Mouse (Mus musculus): ENCODE measurements around the gene Ubash3b. TPM values are rescaled to one million over a fixed set of nuclear protein-coding genes. Genes with fewer than 3 reads are reported as not detected.

The Ubash3b gene
- total RNA-seq, 2 experiments from 2014 or later = 26.7 to 27.0 TPM

GRCm38 (mm10) chr9:41091993-41092392, 69.5 kb downstream of the Ubash3b start:
- H3K27ac ChIP-seq = no peak overlapping the region
- DNase-seq (ENCODE audit: low spot score in 2 of 2) = no peak
- TF ChIP-seq CTCF (conservative IDR thresholded peaks at IDR 0.05) = peak; percentile 18; the same call in 1 of the 2 replicates
- no peak overlapping the region for H3K4me3 ChIP-seq

- no peak for DNase-seq (ENCODE audit: low spot score in 2 of 2)
- Histone ChIP-seq H3K4me3 (no peak overlapping the region), H3K27ac (no peak overlapping the region)
- TF ChIP-seq CTCF (conservative IDR thresholded peaks at IDR 0.05) = no peak
Observed at GRCm38 (mm10) chr9:41091187-41091586, 70.3 kb downstream of the Ubash3b start.

- no peak for DNase-seq (ENCODE audit: low spot score in 2 of 2)
- no peak overlapping the region for H3K4me3 ChIP-seq
- TF ChIP-seq CTCF (conservative IDR thresholded peaks at IDR 0.05) = no peak
- H3K27ac ChIP-seq = no peak overlapping the region
Observed at GRCm38 (mm10) chr9:41087831-41088383, 73.6 kb downstream of the Ubash3b start.

DNA sequence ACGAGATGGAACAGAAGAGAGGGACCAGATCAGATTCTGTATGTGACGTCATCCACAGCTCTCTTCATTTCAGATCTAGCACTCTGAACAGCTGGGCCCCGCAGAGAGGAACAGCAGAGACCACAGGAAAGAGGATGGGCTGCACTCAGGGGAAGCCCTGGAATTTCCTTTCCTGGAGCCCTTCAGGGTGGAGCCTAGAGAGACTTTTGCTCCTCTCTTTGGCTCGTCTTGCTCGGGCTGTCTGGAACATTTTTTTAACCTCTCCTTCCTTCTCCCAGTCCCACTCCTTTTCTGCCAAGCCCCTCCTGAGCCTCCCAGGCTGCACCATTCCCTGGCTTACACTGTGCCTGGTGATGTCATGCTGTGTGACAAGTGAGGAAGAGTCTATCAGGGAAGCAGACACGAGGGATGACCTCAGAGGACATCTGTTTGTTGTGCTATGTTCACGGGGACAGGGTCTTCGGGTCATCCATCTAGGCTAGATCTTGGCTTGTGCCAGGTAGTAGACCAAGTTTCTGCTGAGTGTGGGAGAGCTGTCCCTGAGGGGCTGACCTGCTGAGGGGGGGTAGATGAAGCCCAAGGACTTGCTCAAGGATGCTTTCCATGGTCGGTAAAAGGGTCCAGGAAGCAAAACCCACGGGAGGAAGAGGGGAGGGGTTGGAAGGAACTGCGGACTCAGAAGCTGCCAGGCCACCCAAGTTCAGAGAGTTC, 77.2 kb downstream of the Ubash3b start:
- TF ChIP-seq CTCF (conservative IDR thresholded peaks at IDR 0.05) = no peak
- peak overlapping the region; percentile 67 for H3K27ac ChIP-seq
- no peak overlapping the region for H3K4me3 ChIP-seq
- no peak for DNase-seq (ENCODE audit: low spot score in 2 of 2)

GRCm38 (mm10) chr9:41083386-41084055, 78.0 kb downstream of the Ubash3b start:
- no peak for DNase-seq (ENCODE audit: low spot score in 2 of 2)
- TF ChIP-seq CTCF (conservative IDR thresholded peaks at IDR 0.05) = no peak
- Histone ChIP-seq H3K4me3 (no peak overlapping the region), H3K27ac (peak overlapping the region; percentile 67)

DNA sequence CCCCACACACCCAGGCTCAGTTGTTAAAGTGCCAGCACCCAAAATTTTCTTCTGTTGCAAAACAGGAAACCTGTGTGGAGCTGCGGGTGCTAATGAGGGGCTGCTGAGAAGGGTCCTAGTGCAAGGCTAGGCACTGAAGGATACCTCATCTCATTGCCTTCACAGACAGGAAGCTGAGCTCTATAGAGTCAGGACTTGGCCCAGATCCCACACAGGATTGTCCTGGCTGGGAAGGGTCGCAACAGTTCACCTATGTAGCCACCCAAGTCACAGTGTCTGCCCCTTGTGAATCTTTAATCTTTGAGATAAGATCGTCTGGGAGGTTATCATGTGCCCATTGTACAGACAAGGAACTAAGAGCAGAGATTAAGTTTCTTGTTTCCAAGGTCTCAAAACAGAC, 78.6 kb downstream of the Ubash3b start:
- H3K4me3 ChIP-seq = no peak overlapping the region
- H3K27ac ChIP-seq = no peak overlapping the region
- no peak for DNase-seq (ENCODE audit: low spot score in 2 of 2)
- no peak for TF ChIP-seq CTCF (conservative IDR thresholded peaks at IDR 0.05)

DNA sequence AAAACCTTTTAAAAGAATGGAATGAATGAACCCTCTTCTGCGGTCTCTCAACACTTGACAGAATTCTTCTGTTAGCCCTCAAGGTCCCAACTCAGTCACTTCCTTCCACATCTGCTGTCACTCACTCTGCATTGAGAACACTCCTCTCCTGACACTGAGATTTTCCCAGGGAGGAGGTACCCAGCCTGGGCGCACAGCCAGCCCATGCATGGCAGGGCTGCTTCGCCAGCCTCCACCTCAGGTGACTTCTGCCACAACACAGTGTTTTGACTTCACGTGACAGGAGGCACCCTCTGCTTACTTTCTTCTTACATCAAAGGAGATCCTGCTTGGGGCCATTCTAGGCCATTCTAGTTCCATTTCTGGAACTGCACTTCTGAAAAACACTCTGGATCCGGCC, 80.6 kb downstream of the Ubash3b start:
- no peak for DNase-seq (ENCODE audit: low spot score in 2 of 2)
- no peak for TF ChIP-seq CTCF (conservative IDR thresholded peaks at IDR 0.05)
- Histone ChIP-seq H3K4me3 (no peak overlapping the region), H3K27ac (no peak overlapping the region)

DNA sequence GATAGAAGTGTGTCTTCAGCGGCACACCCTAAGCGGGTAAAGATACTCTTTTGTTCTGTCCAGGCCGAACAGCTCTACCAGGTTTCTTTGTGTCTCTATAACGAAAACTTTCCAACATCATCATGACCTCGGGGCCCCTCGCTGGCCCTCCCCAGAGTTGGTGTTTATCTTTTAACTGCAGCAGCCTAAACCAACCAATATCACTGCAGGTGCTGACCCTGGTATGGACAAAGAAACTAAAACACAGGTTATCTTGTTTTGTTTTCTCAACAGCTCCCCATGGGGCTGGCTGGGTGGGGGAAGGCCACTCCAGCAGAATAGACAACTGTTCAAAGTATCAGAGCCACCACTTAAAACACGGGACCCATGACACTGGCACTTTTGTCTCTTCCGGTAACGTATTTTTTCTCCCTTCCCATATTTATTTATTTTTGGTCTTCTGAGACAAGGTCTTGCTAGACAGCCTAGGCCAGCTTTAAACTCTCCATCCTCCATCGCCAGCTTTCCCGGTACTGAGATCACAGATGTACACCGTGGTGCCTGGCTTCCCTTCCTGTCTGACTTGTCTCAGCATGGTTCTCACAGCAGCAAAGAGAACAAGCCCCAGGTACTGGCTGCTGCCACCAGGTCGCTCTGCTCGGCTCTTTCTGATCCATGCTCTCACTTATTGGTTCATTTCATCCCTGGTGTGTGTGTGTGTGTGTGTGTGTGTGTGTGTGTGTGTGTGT, 81.9 kb downstream of the Ubash3b start:
- Histone ChIP-seq H3K4me3 (no peak overlapping the region), H3K27ac (peak overlapping the region; percentile 75; the same call in 1 of the 2 replicates)
- TF ChIP-seq CTCF (conservative IDR thresholded peaks at IDR 0.05) = no peak
- no peak for DNase-seq (ENCODE audit: low spot score in 2 of 2)

GRCm38 (mm10) chr9:41078198-41078597, 83.3 kb downstream of the Ubash3b start:
- no peak for TF ChIP-seq CTCF (conservative IDR thresholded peaks at IDR 0.05)
- H3K4me3 ChIP-seq = no peak overlapping the region
- H3K27ac ChIP-seq = peak overlapping the region; percentile 75
- DNase-seq (ENCODE audit: low spot score in 2 of 2) = peak; percentile 35 to 38

DNA sequence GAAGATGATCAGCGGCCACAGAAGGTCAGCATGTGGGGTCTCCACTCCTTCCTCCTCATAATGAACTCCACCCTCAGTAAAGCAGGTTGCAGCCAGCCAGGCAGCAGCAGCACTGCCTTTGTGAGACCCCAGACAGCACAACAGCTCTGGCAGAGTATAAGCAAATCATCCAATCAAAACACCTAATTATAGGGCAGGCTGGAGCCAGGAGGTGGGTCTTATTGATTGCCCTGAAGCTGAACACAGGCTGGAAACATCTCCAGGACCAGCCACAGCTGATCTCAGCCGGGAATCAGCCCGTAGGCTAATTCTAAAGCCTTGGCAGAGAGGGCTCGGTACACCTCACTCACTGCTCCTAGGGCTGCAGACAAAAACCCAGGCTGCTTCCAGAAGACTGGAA, 85.3 kb downstream of the Ubash3b start:
- no peak overlapping the region for H3K4me3 ChIP-seq
- no peak for DNase-seq (ENCODE audit: low spot score in 2 of 2)
- no peak for TF ChIP-seq CTCF (conservative IDR thresholded peaks at IDR 0.05)
- H3K27ac ChIP-seq = no peak overlapping the region

DNA sequence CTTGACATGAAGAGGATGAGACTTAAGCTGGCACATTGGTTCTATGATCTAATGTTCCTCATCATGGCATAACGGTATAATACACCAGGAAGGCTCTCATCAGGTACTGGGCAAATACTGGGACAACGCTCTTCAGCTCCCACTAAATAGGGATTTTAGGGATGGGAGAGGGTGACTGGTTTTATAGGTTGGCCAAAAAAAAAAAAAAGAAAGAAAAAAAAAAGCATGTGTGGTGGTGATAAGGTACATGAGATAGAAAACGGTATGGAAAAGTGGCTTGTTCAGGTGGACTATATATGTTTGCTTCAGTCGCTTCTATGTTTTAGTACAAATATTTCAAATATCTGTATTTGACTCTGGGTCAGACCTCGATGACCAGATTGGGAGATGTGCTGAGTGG, 86.0 kb downstream of the Ubash3b start:
- DNase-seq (ENCODE audit: low spot score in 2 of 2) = no peak

GRCm38 (mm10) chr9:41073196-41074009, 88.1 kb downstream of the Ubash3b start:
- TF ChIP-seq CTCF (conservative IDR thresholded peaks at IDR 0.05) = no peak
- no peak for DNase-seq (ENCODE audit: low spot score in 2 of 2)
- Histone ChIP-seq H3K27ac (no peak overlapping the region), H3K4me3 (no peak overlapping the region)

More for the DNA sequence above, 86.0 kb downstream of the Ubash3b start:
- Histone ChIP-seq H3K27ac (no peak overlapping the region), H3K4me3 (no peak overlapping the region)
- TF ChIP-seq CTCF (conservative IDR thresholded peaks at IDR 0.05) = no peak

Data from layer of hippocampus, adult 2 months (tissue).